In the genomic region with DNA sequence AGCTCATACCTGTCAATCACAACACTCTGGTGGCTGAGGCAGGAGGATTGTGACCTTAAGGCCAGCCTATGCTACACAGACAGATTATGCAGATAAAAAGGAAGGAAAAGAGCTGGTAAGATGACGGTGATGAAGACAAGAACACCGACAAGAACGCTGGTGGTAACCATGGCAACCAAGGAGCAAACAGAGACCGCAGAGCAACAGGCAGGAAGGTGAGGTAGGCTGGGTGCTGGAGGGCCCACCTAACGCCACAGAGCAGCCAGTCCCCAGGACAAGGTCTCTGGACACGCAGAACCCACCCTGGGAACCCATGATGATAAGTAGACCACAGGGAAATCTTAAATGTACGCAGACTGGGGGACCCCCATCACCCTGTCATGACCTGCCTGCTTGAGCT, we compare ENCODE assay signal across 9 mouse cellular contexts. TPM values are rescaled to one million over a fixed set of nuclear protein-coding genes. Genes with fewer than 3 reads are reported as not detected.
DNase-seq lines count a peak whose midpoint lies in the region; ATAC-seq lines count a peak whose summit lies in the region.
"Had no signal": no experiment of that assay in that cellular context is flagged by ENCODE, and none has a peak within 500 bp of the region (broad histone marks: within the 10 kb centered on the region; RNA-seq: fewer than 3 reads in every experiment).

No protein-coding gene starts in this region.

- no peaks in the 10 kb centered on the region for H3K27me3 ChIP-seq in midbrain, embryonic 13.5 days
- no peaks in the 10 kb centered on the region for H3K27me3 ChIP-seq in midbrain, embryonic 16.5 days (ENCODE audit: control insufficient read depth, insufficient read depth, low read depth, low read length)
- no peaks in the 10 kb centered on the region for H3K27me3 ChIP-seq in limb, embryonic 10.5 days (ENCODE audit: low read depth, poor library complexity, severe bottlenecking)
- H3K27me3 ChIP-seq: embryonic facial prominence, embryonic 15.5 days; liver, embryonic 13.5 days had no signal

- peaks cover 78% of the 10 kb centered on the region for H3K4me1 ChIP-seq in midbrain, embryonic 13.5 days (replicated peaks)
- H3K4me1 ChIP-seq in midbrain, embryonic 16.5 days (ENCODE audit: control insufficient read depth, insufficient read depth, low read length), result peaks cover 51% of the 10 kb centered on the region
- H3K4me1 ChIP-seq in limb, embryonic 10.5 days, result peaks cover 75% of the 10 kb centered on the region

- 0 out of 2 replicates have a peak overlapping the region, but pooled peaks have one; percentile 32 for H3K9ac ChIP-seq in midbrain, embryonic 13.5 days (replicated peaks)
- no peak overlapping the region for H3K9ac ChIP-seq in midbrain, embryonic 16.5 days (ENCODE audit: low read depth, low read length)
- H3K9ac ChIP-seq: embryonic facial prominence, embryonic 15.5 days; liver, embryonic 13.5 days had no signal

- 0 out of 2 replicates have a peak overlapping the region, but pooled peaks have one; percentile 15 for H3K4me2 ChIP-seq in midbrain, embryonic 13.5 days (replicated peaks)
- no peak overlapping the region; the same call in 1 of the 2 replicates for H3K4me2 ChIP-seq in midbrain, embryonic 16.5 days (ENCODE audit: low read length)
- H3K4me2 ChIP-seq: embryonic facial prominence, embryonic 15.5 days; liver, embryonic 13.5 days had no signal

- peaks cover 7% of the 10 kb centered on the region; the same call in 1 of the 2 replicates for H3K36me3 ChIP-seq in midbrain, embryonic 13.5 days
- no peaks in the 10 kb centered on the region for H3K36me3 ChIP-seq in midbrain, embryonic 16.5 days (ENCODE audit: control insufficient read depth, insufficient read depth, low read length)
- no peaks in the 10 kb centered on the region for H3K36me3 ChIP-seq in limb, embryonic 10.5 days
- H3K36me3 ChIP-seq: liver, embryonic 13.5 days had no signal

- WGBS in midbrain, embryonic 13.5 days, result 52% methylated on average over 7 of the region's 7 CpGs
- 48% methylated on average over 7 of the region's 7 CpGs for WGBS in midbrain, embryonic 16.5 days
- 63% methylated on average over 7 of the region's 7 CpGs for WGBS in limb, embryonic 10.5 days

- DNase-seq in brain, adult 2 months (ENCODE audit: low read depth, low spot score), result peak; percentile 58
- no peak for DNase-seq in limb, embryonic 10.5 days (ENCODE audit: low spot score)
- DNase-seq in thymus, postnatal 10 days (ENCODE audit: low spot score in 2 of 2), result peak; percentile 69 to 76
- no peak for DNase-seq in adrenal gland, adult 8-10 months
- no peak for DNase-seq in adrenal gland, postnatal 36 days
- DNase-seq: liver, embryonic 13.5 days had no signal

- H3K27ac ChIP-seq in midbrain, embryonic 13.5 days, result no peak overlapping the region
- no peak overlapping the region for H3K27ac ChIP-seq in midbrain, embryonic 16.5 days (ENCODE audit: low read length)
- H3K27ac ChIP-seq in limb, embryonic 10.5 days, result peak overlapping the region; percentile 83
- H3K27ac ChIP-seq: embryonic facial prominence, embryonic 15.5 days; liver, embryonic 13.5 days had no signal

- no peaks in the 10 kb centered on the region for H3K9me3 ChIP-seq in midbrain, embryonic 13.5 days
- no peaks in the 10 kb centered on the region for H3K9me3 ChIP-seq in midbrain, embryonic 16.5 days (replicated peaks; ENCODE audit: control insufficient read depth, low read length, poor library complexity, severe bottlenecking)
- H3K9me3 ChIP-seq in limb, embryonic 10.5 days (replicated peaks), result no peaks in the 10 kb centered on the region
- H3K9me3 ChIP-seq: embryonic facial prominence, embryonic 15.5 days; liver, embryonic 13.5 days had no signal

- no peak; the same call in 1 of the 2 replicates for ATAC-seq in midbrain, embryonic 13.5 days
- no peak for ATAC-seq in midbrain, embryonic 16.5 days

- no peak overlapping the region for H3K4me3 ChIP-seq in midbrain, embryonic 13.5 days (replicated peaks)
- no peak overlapping the region for H3K4me3 ChIP-seq in midbrain, embryonic 16.5 days (ENCODE audit: low read depth, low read length)
- H3K4me3 ChIP-seq in limb, embryonic 10.5 days, result no peak overlapping the region
- H3K4me3 ChIP-seq: embryonic facial prominence, embryonic 15.5 days; liver, embryonic 13.5 days had no signal

RNA-seq across cellular contexts. Expression of gene Cotl1, which starts 9.8 kb away (rescaled TPM):
- 79.8 and 105 TPM in 2 replicates for polyA plus RNA-seq in midbrain, embryonic 13.5 days (2015; fragmentation: Nextera tagmentation; extraction: Ambion mirVana)
- polyA plus RNA-seq in midbrain, embryonic 16.5 days (2015; fragmentation: Nextera tagmentation; extraction: Ambion mirVana), result 126 and 139 TPM in 2 replicates
- polyA plus RNA-seq in limb, embryonic 10.5 days (2016; fragmentation: Nextera tagmentation; extraction: Ambion mirVana), result 53.2 and 94.6 TPM in 2 replicates
- total RNA-seq in adrenal gland, adult 8-10 months (2022), result 10 to 100 TPM; 38.1 to 64.0 (median 54.4) TPM
- total RNA-seq in adrenal gland, postnatal 36 days (2021), result 10 to 100 TPM; 44.4 to 51.3 TPM

RNA-seq across cellular contexts. Expression of gene Klhl36, which starts 31.5 kb away (rescaled TPM):
- 12.7 and 13.0 TPM in 2 replicates for polyA plus RNA-seq in midbrain, embryonic 13.5 days (2015; fragmentation: Nextera tagmentation; extraction: Ambion mirVana)
- 16.6 and 18.5 TPM in 2 replicates for polyA plus RNA-seq in midbrain, embryonic 16.5 days (2015; fragmentation: Nextera tagmentation; extraction: Ambion mirVana)
- polyA plus RNA-seq in limb, embryonic 10.5 days (2016; fragmentation: Nextera tagmentation; extraction: Ambion mirVana), result 7.2 and 7.9 TPM in 2 replicates
- total RNA-seq in adrenal gland, adult 8-10 months (2022), result 10 to 100 TPM in 3 of 4 experiments, 1 to 10 TPM in 1; 8.4 to 13.8 (median 11.8) TPM
- total RNA-seq in adrenal gland, postnatal 36 days (2021), result 1 to 10 TPM; 5.0 to 10.0 TPM

RNA-seq across cellular contexts. Expression of gene Tldc1, which starts 52.4 kb away (rescaled TPM):
- polyA plus RNA-seq in midbrain, embryonic 13.5 days (2015; fragmentation: Nextera tagmentation; extraction: Ambion mirVana), result 10.9 and 11.0 TPM in 2 replicates
- polyA plus RNA-seq in midbrain, embryonic 16.5 days (2015; fragmentation: Nextera tagmentation; extraction: Ambion mirVana), result 10.9 and 12.2 TPM in 2 replicates
- 13.1 and 14.6 TPM in 2 replicates for polyA plus RNA-seq in limb, embryonic 10.5 days (2016; fragmentation: Nextera tagmentation; extraction: Ambion mirVana)
- total RNA-seq in adrenal gland, adult 8-10 months (2022), result 10 to 100 TPM; 16.1 to 18.1 (median 17.1) TPM
- total RNA-seq in adrenal gland, postnatal 36 days (2021), result 10 to 100 TPM; 11.0 to 17.4 TPM

Comparison
In these comparisons a context has a peak if more than half of its experiments do, and no peak if none do; other contexts are left out.
1. DNase-seq: peak in brain, adult 2 months (single experiment) and thymus, postnatal 10 days (2 of 2); none in limb, embryonic 10.5 days (single experiment), adrenal gland, adult 8-10 months (single experiment) and adrenal gland, postnatal 36 days (0 of 2).